Mouse (Mus musculus): ENCODE measurements at regions not wholly inside any gene's neighbourhood (a gene's known extent, or its start where the extent isn't known, plus 50 kb on each side); places are given as distances from the start of the nearest gene placed in this dataset.

DNA sequence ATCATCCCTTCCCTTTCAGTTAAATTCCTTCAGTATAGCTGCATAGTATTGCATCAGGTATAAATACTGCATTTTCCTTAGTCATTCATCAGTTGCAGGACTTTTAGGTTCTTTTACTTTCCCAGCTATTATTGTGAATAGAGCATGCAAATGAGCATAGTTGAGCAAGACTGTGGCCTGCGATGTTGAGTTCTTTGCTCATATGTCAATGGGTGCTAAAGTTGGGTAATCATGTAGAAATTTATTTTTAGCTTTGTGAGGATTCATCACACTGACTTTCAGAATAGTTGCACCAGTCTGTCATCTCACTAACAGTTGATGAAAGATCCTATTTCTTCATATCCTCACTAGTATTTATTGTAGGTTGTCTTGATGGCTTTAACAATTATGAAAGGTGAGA lies 380.3 kb upstream of the Arrdc3 start:
- Histone ChIP-seq H3K27ac (ENCODE audit: insufficient read depth, low read length) (no peak overlapping the region), H3K4me3 (ENCODE audit: insufficient read depth, low read length) (no peak overlapping the region), H3K4me1 (ENCODE audit: control insufficient read depth, insufficient read depth, low read length) (no peaks in the 10 kb centered on the region)
- TF ChIP-seq CTCF (IDR thresholded peaks at IDR 0.05; ENCODE audit: borderline replicate concordance, insufficient read depth, low read length) (no peak), POLR2A (IDR thresholded peaks at IDR 0.05; ENCODE audit: low read depth, low read length) (no peak)

DNA sequence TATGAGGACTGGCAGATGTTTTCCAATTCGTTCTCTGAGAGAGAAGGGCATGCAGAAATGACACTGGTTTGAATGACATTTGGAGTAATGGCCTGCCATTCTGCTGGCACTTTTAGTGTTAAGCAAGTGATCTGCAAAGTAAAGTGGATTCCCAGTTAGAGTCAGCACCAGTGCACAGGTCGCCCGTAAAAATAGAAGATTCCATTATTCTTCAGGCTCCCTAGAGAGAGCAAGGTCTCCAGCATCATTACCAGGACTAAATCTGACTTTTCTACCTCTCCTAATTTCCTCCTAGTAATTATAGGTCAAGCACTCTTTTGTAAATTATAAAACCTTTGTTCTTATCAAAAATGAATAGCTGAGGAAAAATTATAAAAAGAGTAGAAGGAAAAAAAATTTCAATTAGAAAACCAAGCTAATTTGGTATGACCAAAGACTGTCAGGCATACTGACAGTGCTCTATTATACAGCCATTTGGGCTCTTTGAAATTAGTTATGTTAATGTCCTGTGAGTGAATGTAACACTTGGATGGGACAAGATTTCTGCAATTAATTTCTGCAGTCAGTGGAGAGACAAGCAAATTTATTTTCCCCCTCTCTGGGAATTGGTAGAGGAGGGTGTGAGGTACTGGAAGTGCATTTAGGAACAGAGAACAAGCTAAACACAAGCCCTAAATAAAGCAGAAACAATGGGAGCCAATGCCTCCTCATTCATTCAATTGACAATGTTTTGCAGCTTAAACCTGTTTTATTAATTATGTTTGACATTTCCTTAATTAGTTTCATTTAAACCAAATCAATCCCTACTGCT lies 368.8 kb upstream of the Arrdc3 start:
- Histone ChIP-seq H3K4me3 (ENCODE audit: insufficient read depth, low read length) (no peak overlapping the region), H3K27ac (ENCODE audit: insufficient read depth, low read length) (no peak overlapping the region; the same call in 1 of the 2 replicates), H3K4me1 (ENCODE audit: control insufficient read depth, insufficient read depth, low read length) (no peaks in the 10 kb centered on the region)
- TF ChIP-seq POLR2A (IDR thresholded peaks at IDR 0.05; ENCODE audit: low read depth, low read length) (no peak), CTCF (IDR thresholded peaks at IDR 0.05; ENCODE audit: borderline replicate concordance, insufficient read depth, low read length) (no peak)

DNA sequence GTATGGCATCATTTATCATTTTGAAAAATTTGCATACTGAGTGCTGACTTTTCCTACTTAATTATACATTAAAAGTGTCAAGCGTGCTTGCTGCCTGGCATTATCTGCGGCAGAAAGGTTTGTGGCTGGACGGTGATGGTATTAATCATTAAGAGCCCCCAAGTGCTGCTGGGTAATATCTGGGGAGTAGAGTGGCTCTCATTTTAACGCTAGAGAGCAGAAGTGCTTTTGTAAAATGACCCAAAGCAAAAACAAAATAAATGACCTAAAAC lies 368.3 kb upstream of the Arrdc3 start:
- Histone ChIP-seq H3K4me1 (ENCODE audit: control insufficient read depth, insufficient read depth, low read length) (no peaks in the 10 kb centered on the region), H3K27ac (ENCODE audit: insufficient read depth, low read length) (no peak overlapping the region), H3K4me3 (ENCODE audit: insufficient read depth, low read length) (no peak overlapping the region)
- TF ChIP-seq CTCF (IDR thresholded peaks at IDR 0.05; ENCODE audit: borderline replicate concordance, insufficient read depth, low read length) (no peak), POLR2A (IDR thresholded peaks at IDR 0.05; ENCODE audit: low read depth, low read length) (no peak)

DNA sequence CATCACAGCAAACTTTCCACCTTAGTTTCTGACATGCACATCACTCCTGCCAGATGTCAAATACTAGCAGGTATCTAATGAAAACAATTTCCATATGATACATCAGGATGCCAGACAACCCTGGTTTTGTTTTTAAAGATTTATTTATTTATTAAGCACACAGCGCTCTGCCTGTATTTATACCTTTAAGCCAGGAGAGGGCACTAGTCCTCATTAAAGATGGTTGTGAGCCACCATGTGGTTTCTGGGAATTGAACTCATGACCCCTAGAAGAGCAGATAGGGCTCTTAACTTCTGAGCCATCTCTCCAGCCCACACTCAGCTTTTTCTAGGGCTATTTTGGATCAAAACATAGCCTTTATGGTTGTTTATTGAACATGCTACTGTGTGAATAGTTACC lies 364.3 kb upstream of the Arrdc3 start:
- Histone ChIP-seq H3K27ac (ENCODE audit: insufficient read depth, low read length) (no peak overlapping the region), H3K4me1 (ENCODE audit: control insufficient read depth, insufficient read depth, low read length) (no peaks in the 10 kb centered on the region), H3K4me3 (ENCODE audit: insufficient read depth, low read length) (no peak overlapping the region)
- TF ChIP-seq POLR2A (IDR thresholded peaks at IDR 0.05; ENCODE audit: low read depth, low read length) = no peak

DNA sequence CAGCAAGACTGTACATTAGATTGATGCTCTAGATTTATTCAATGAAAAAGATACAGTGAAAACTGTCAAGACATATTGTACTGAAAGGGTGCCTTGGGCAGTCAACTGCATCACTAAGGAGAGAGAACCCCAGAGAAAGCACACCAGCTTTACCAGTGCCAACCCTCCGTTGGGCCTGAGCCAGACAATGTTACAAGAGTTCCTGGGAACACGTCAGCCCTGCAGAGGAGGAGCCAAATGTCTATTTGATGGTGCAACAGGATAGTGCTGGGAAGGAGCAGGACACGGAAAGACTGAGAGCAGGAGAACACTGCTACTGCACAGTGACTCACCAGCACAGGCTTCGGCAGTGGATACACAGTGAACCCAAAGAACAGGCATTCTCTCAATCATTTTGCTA lies 363.4 kb upstream of the Arrdc3 start:
- TF ChIP-seq CTCF (IDR thresholded peaks at IDR 0.05; ENCODE audit: borderline replicate concordance, insufficient read depth, low read length) = no peak
- TF ChIP-seq POLR2A (IDR thresholded peaks at IDR 0.05; ENCODE audit: low read depth, low read length) = no peak
- Histone ChIP-seq H3K4me3 (ENCODE audit: insufficient read depth, low read length) (no peak overlapping the region), H3K27ac (ENCODE audit: insufficient read depth, low read length) (no peak overlapping the region), H3K4me1 (ENCODE audit: control insufficient read depth, insufficient read depth, low read length) (no peaks in the 10 kb centered on the region)

DNA sequence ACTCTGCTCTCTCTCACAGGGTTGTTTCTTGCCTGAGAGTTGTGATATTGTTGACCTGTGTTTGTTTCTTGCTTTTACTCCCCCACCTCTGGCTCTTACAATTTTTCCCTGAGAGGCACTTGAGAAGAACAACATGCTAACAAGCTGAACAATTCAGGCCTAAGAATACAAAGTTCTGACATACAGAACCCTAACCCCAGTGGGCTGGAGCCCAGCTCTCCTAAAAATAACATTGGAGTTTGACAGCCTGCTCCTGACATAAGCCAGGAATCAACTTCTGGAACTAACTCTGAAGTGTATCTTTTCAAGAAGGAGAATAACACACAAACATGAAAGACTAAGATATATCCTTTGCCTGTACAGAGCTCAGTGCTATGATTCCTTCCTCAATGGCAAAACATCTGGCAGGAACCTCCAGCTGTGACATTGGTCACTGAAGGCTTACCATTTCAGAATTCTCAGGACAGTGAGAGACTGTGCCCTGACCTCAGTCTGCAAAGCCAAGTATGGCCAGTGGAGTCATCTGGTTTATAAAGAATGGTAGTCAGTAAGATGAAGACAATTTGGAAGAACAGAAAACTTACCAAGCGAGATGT lies 347.3 kb upstream of the Arrdc3 start:
- TF ChIP-seq CTCF (IDR thresholded peaks at IDR 0.05; ENCODE audit: borderline replicate concordance, insufficient read depth, low read length) (no peak), POLR2A (IDR thresholded peaks at IDR 0.05; ENCODE audit: low read depth, low read length) (no peak)
- Histone ChIP-seq H3K4me1 (ENCODE audit: control insufficient read depth, insufficient read depth, low read length) (peaks cover 4% of the 10 kb centered on the region; the same call in 1 of the 2 replicates), H3K4me3 (ENCODE audit: insufficient read depth, low read length) (no peak overlapping the region), H3K27ac (ENCODE audit: insufficient read depth, low read length) (no peak overlapping the region; the same call in 1 of the 2 replicates)

DNA sequence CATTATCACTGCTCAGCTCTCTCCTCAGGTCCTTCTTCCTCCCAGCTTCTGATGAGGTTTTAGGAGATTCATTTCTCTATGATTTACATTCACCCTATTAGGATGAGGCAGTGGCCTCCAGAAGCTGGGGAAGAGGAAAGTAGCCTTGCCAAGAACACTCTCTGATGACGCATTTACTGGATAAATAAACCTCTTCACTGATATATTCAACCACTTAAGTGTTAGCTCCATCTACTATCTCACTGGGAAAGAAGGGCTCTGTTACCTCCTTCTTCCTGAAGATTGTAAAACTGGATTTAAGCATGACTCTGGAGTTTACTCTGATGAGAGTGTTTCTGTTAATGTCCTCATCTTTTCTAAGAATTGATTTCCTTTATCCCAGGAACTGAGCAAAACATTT lies 338.2 kb upstream of the Arrdc3 start:
- H3K4me1 ChIP-seq (ENCODE audit: control insufficient read depth, insufficient read depth, low read length) = no peaks in the 10 kb centered on the region
- no peak overlapping the region for H3K4me3 ChIP-seq (ENCODE audit: insufficient read depth, low read length)
- no peak for TF ChIP-seq CTCF (IDR thresholded peaks at IDR 0.05; ENCODE audit: borderline replicate concordance, insufficient read depth, low read length)
- no peak for TF ChIP-seq POLR2A (IDR thresholded peaks at IDR 0.05; ENCODE audit: low read depth, low read length)
- H3K27ac ChIP-seq (ENCODE audit: insufficient read depth, low read length) = no peak overlapping the region; the same call in 1 of the 2 replicates

DNA sequence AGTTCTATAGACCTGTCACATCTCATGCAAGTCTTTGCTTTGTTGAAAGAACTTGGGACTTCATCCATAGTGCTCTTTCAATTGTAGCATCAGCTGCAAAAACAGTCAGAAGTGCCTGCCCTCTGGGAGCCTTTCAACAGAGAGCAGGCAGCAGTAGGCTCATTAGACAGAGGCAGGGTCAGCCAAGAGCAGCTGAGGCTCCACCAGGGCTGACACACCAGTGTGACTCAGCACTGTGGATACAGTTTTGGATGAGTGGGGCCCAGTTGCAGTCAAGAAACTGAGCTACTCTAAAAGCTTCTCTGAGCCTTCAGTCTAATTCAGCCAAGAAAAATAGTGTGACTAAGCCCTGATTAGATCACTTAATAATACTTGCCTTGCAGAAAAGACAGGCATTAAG lies 326.0 kb upstream of the Arrdc3 start:
- Histone ChIP-seq H3K4me1 (ENCODE audit: control insufficient read depth, insufficient read depth, low read length) (no peaks in the 10 kb centered on the region), H3K4me3 (ENCODE audit: insufficient read depth, low read length) (no peak overlapping the region), H3K27ac (ENCODE audit: insufficient read depth, low read length) (peak overlapping the region; percentile 55; the same call in 1 of the 2 replicates)
- TF ChIP-seq CTCF (IDR thresholded peaks at IDR 0.05; ENCODE audit: borderline replicate concordance, insufficient read depth, low read length) (no peak), POLR2A (IDR thresholded peaks at IDR 0.05; ENCODE audit: low read depth, low read length) (no peak)

Data from embryonic fibroblast, embryonic 13.5 days (primary cell).